In the genomic region with DNA sequence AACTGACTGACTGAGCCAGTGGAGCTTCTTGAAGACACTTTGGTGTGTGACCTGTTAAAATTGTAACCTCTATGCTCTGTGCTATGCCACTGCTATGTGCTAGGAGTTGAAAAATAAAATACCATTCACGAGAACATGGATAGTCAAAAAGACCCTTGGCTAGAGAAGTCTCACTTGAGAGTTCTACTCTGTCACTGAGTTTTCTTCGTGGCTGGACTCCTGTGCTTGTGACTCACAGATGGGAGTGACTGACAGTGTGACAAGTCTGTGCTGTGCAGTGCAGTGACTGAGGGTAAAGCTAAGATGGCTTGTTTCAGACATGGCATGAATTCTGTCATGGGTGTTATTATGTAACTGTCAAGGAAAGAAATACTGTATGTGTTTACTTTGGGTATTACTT, we compare ENCODE assay signal across 9 mouse cellular contexts. TPM values are rescaled to one million over a fixed set of nuclear protein-coding genes. Genes with fewer than 3 reads are reported as not detected.
DNase-seq lines count a peak whose midpoint lies in the region; ATAC-seq and TF ChIP-seq lines count a peak whose summit lies in the region.
"Had no signal": no experiment of that assay in that cellular context is flagged by ENCODE, and none has a peak within 500 bp of the region (broad histone marks: within the 10 kb centered on the region; RNA-seq: fewer than 3 reads in every experiment).

No protein-coding gene starts in this region.

- peaks cover 13% of the 10 kb centered on the region for H3K4me1 ChIP-seq in lung, postnatal 0 days (ENCODE audit: insufficient read depth, low read depth, low read length)
- H3K4me1 ChIP-seq in limb, embryonic 14.5 days (ENCODE audit: control insufficient read depth, insufficient read depth, low read length), result peaks cover 31% of the 10 kb centered on the region
- H3K4me1 ChIP-seq in stomach, embryonic 14.5 days (ENCODE audit: control insufficient read depth, insufficient read depth, low read length), result peaks cover 28% of the 10 kb centered on the region

- no peak for ATAC-seq in CD4-positive, CD25-positive, alpha-beta regulatory T cell, adult 4 months
- no peak for ATAC-seq in lung, postnatal 0 days
- no peak for ATAC-seq in limb, embryonic 14.5 days (ENCODE audit: low FRiP score, low read depth)
- no peak for ATAC-seq in stomach, embryonic 14.5 days (ENCODE audit: insufficient number of reproducible peaks, insufficient read depth, low FRiP score, low read depth)

- H3K4me2 ChIP-seq in lung, postnatal 0 days (replicated peaks; ENCODE audit: low read depth, low read length), result peak overlapping the region; percentile 25; the same call in 1 of the 2 replicates
- H3K4me2 ChIP-seq in limb, embryonic 14.5 days (replicated peaks; ENCODE audit: low read depth, low read length, severe bottlenecking), result peak overlapping the region; percentile 26; the same call in 1 of the 2 replicates
- H3K4me2 ChIP-seq in stomach, embryonic 14.5 days (replicated peaks; ENCODE audit: low read depth, low read length), result peak overlapping the region; percentile 21

- H3K36me3 ChIP-seq in lung, postnatal 0 days (ENCODE audit: insufficient read depth, low read length), result no peaks in the 10 kb centered on the region
- no peaks in the 10 kb centered on the region for H3K36me3 ChIP-seq in limb, embryonic 14.5 days (ENCODE audit: control insufficient read depth, insufficient read depth, low read length)
- H3K36me3 ChIP-seq in stomach, embryonic 14.5 days (ENCODE audit: control insufficient read depth, insufficient read depth, low read length), result no peaks in the 10 kb centered on the region

- no peak overlapping the region for H3K4me3 ChIP-seq in lung, postnatal 0 days (ENCODE audit: low read depth, low read length)
- 0 out of 2 replicates have a peak overlapping the region, but pooled peaks have one; percentile 10 for H3K4me3 ChIP-seq in limb, embryonic 14.5 days (replicated peaks; ENCODE audit: low read length)
- peak overlapping the region; percentile 5; the same call in 1 of the 2 replicates for H3K4me3 ChIP-seq in stomach, embryonic 14.5 days (ENCODE audit: low read depth, low read length)

- H3K9me3 ChIP-seq in lung, postnatal 0 days (ENCODE audit: low read length), result no peaks in the 10 kb centered on the region
- no peaks in the 10 kb centered on the region for H3K9me3 ChIP-seq in limb, embryonic 14.5 days (ENCODE audit: control insufficient read depth, low read length)
- H3K9me3 ChIP-seq in stomach, embryonic 14.5 days (ENCODE audit: control insufficient read depth, low read depth, low read length), result no peaks in the 10 kb centered on the region

- no peak for TF ChIP-seq CTCF in lung, postnatal 0 days (IDR thresholded peaks at IDR 0.05)

- no peaks in the 10 kb centered on the region for H3K27me3 ChIP-seq in lung, postnatal 0 days (replicated peaks; ENCODE audit: insufficient read depth, low read length)
- H3K27me3 ChIP-seq in limb, embryonic 14.5 days (ENCODE audit: control insufficient read depth, insufficient read depth, low read length), result no peaks in the 10 kb centered on the region
- no peaks in the 10 kb centered on the region for H3K27me3 ChIP-seq in stomach, embryonic 14.5 days (ENCODE audit: control insufficient read depth, insufficient read depth, low read length)

- TF ChIP-seq POLR2A in limb, embryonic 14.5 days (IDR thresholded peaks at IDR 0.05; ENCODE audit: borderline replicate concordance, extremely low read depth, insufficient read depth, insufficient read length), result no peak

- peak overlapping the region; percentile 38; the same call in 1 of the 2 replicates for H3K27ac ChIP-seq in lung, postnatal 0 days (ENCODE audit: low read length)
- H3K27ac ChIP-seq in limb, embryonic 14.5 days (replicated peaks; ENCODE audit: low read depth, low read length), result no peak overlapping the region
- H3K27ac ChIP-seq in stomach, embryonic 14.5 days (ENCODE audit: low read length), result no peak overlapping the region

- WGBS in lung, postnatal 0 days, result 12% methylated on average over 2 of the region's 2 CpGs
- WGBS in limb, embryonic 14.5 days, result 36% methylated on average over 2 of the region's 2 CpGs
- 26% methylated on average over 2 of the region's 2 CpGs for WGBS in stomach, embryonic 14.5 days

- DNase-seq in CD4-positive, CD25-positive, alpha-beta regulatory T cell, adult 2 months (ENCODE audit: low read depth, low spot score), result peak; percentile 49
- DNase-seq in lung, postnatal 0 days (ENCODE audit: low spot score), result peak; percentile 55
- DNase-seq in lung, adult 18-20 months, result no peak
- no peak for DNase-seq in limb, embryonic 14.5 days (ENCODE audit: low spot score)
- no peak for DNase-seq in cerebellum, postnatal 10 days
- DNase-seq in gastrocnemius, adult 18-20 months (ENCODE audit: low spot score), result no peak
- DNase-seq: adrenal gland, adult 2 months had no signal

- no peak overlapping the region for H3K9ac ChIP-seq in lung, postnatal 0 days (replicated peaks; ENCODE audit: low read depth)
- H3K9ac ChIP-seq in limb, embryonic 14.5 days (ENCODE audit: low read depth, low read length, severe bottlenecking), result no peak overlapping the region
- no peak overlapping the region for H3K9ac ChIP-seq in stomach, embryonic 14.5 days (replicated peaks; ENCODE audit: low read depth, low read length)

- TF ChIP-seq EP300 in lung, postnatal 0 days (IDR thresholded peaks at IDR 0.05), result no peak

RNA-seq across cellular contexts. Expression of a gene that starts 2.6 kb away (rescaled TPM):
- 10 to 100 TPM; 24.2 to 26.6 TPM for polyA plus RNA-seq in CD4-positive, CD25-positive, alpha-beta regulatory T cell, adult 4 months (2017; shearing (Covaris generic))
- polyA plus RNA-seq in lung, postnatal 0 days (2015; fragmentation: Nextera tagmentation; extraction: Ambion mirVana), result 7.7 and 8.0 TPM in 2 replicates
- 35.0 and 45.1 TPM in 2 replicates for polyA plus RNA-seq in limb, embryonic 14.5 days (2012; rRNA removed)
- polyA plus RNA-seq in limb, embryonic 14.5 days (2014; fragmentation: Nextera tagmentation; extraction: Ambion mirVana), result 12.3 and 15.1 TPM in 2 replicates
- 14.1 and 16.8 TPM in 2 replicates for polyA plus RNA-seq in stomach, embryonic 14.5 days (2014; fragmentation: Nextera tagmentation; extraction: Ambion mirVana)
- total RNA-seq in gastrocnemius, adult 18-20 months (2021), result 100 to 1,000 TPM in 1 of 2 experiments, 10 to 100 TPM in 1; 96.7 to 105 TPM

RNA-seq across cellular contexts. Expression of a gene that starts 45.8 kb away (rescaled TPM):
- 10 to 100 TPM; 89.2 to 95.1 TPM for polyA plus RNA-seq in CD4-positive, CD25-positive, alpha-beta regulatory T cell, adult 4 months (2017; shearing (Covaris generic))
- 46.6 and 47.5 TPM in 2 replicates for polyA plus RNA-seq in lung, postnatal 0 days (2015; fragmentation: Nextera tagmentation; extraction: Ambion mirVana)
- polyA plus RNA-seq in limb, embryonic 14.5 days (2012; rRNA removed), result 50.3 and 55.3 TPM in 2 replicates
- polyA plus RNA-seq in limb, embryonic 14.5 days (2014; fragmentation: Nextera tagmentation; extraction: Ambion mirVana), result 55.0 and 55.7 TPM in 2 replicates
- 52.6 and 57.1 TPM in 2 replicates for polyA plus RNA-seq in stomach, embryonic 14.5 days (2014; fragmentation: Nextera tagmentation; extraction: Ambion mirVana)
- 10 to 100 TPM in 1 of 2 experiments, 1 to 10 TPM in 1; 8.9 to 10.6 TPM for total RNA-seq in gastrocnemius, adult 18-20 months (2021)

Comparison
In these comparisons a context has a peak if more than half of its experiments do, and no peak if none do; other contexts are left out.
1. DNase-seq: peak in CD4-positive, CD25-positive, alpha-beta regulatory T cell, adult 2 months (single experiment) and lung, postnatal 0 days (single experiment); none in lung, adult 18-20 months (0 of 2), limb, embryonic 14.5 days (single experiment), cerebellum, postnatal 10 days (0 of 2) and gastrocnemius, adult 18-20 months (single experiment).
2. Peak in every context shown above with its lines, with median percentiles within 50 percentile points of each other: H3K4me2 ChIP-seq.